7 mouse cellular contexts compared by ENCODE assay signal in the genomic region with DNA sequence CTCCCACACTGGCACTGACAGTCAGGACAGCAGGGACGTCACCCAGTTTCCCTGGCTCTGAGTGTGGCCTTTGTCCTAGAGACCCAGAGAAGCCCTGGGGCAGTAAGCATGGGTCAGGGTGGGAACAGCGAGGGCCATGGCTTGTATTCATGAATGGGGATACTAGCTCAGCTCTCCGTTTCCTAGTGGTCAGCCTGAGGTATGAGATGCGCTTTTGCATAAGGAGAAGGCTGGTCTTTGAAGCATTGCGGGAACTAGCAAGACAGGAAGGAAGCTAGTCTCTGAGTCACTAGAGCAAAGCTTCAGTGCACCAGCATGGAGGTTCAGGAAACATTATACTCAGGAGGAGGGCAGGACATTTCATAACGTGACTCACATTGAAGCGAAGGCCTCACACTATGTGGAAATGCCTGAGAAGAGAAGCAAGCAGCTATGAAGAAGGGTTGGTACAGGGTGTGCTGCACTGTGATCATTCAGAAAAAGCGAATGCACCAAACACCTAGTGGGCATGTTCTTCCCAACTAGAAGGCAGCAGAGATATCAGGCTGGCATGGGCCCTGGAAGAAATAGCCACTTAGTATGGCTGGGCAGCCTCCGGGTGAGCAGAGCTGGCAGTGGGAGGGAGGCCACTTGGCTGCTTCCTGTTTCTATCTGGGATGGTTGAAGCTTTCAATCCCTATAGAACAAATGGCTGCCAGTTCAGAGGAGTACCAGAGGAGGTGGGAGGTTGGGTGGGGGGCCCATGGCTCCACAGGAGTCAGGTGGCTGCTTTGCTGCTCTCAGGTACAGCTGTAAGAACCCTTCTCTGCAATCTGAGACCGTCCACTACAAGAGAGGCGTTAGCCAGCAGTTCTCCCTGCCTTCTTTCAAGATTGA. TPM values are rescaled to one million over a fixed set of nuclear protein-coding genes. Genes with fewer than 3 reads are reported as not detected.
DNase-seq lines count a peak whose midpoint lies in the region; ATAC-seq lines count a peak whose summit lies in the region.

No protein-coding gene starts in this region.

- H3K9me3 ChIP-seq in embryonic facial prominence, embryonic 10.5 days, result no peaks in the 10 kb centered on the region
- no peaks in the 10 kb centered on the region for H3K9me3 ChIP-seq in midbrain, embryonic 14.5 days (ENCODE audit: control insufficient read depth, low read length)

- H3K4me3 ChIP-seq in embryonic facial prominence, embryonic 10.5 days, result no peak overlapping the region
- H3K4me3 ChIP-seq in midbrain, embryonic 14.5 days (replicated peaks; ENCODE audit: low read depth, low read length), result no peak overlapping the region

- DNase-seq in spleen, adult 18-20 months, result peak; percentile 21 to 30
- DNase-seq in spleen, adult 12 weeks (ENCODE audit: low spot score), result no peak
- peak; percentile 18 for DNase-seq in embryonic facial prominence, embryonic 10.5 days (ENCODE audit: low spot score)
- DNase-seq in midbrain, embryonic 14.5 days, result no peak
- no peak for DNase-seq in gastrocnemius, adult 8-10 months (ENCODE audit: low spot score in 2 of 2)

- H3K4me2 ChIP-seq in midbrain, embryonic 14.5 days (ENCODE audit: low read length), result no peak overlapping the region

- no peaks in the 10 kb centered on the region for H3K27me3 ChIP-seq in embryonic facial prominence, embryonic 10.5 days (replicated peaks; ENCODE audit: low read depth, poor library complexity, severe bottlenecking)
- no peaks in the 10 kb centered on the region for H3K27me3 ChIP-seq in midbrain, embryonic 14.5 days (ENCODE audit: control insufficient read depth, insufficient read depth, low read length)

- peaks cover 7% of the 10 kb centered on the region; the same call in 1 of the 2 replicates for H3K4me1 ChIP-seq in embryonic facial prominence, embryonic 10.5 days
- no peaks in the 10 kb centered on the region for H3K4me1 ChIP-seq in midbrain, embryonic 14.5 days (ENCODE audit: control insufficient read depth, insufficient read depth, low read length)

- WGBS in embryonic facial prominence, embryonic 10.5 days, result 60% methylated on average over 11 of the region's 11 CpGs
- WGBS in midbrain, embryonic 14.5 days, result 79% methylated on average over 11 of the region's 11 CpGs

- peak overlapping the region; percentile 35; the same call in 1 of the 2 replicates for H3K27ac ChIP-seq in embryonic facial prominence, embryonic 10.5 days (replicated peaks)
- peak overlapping the region; percentile 1; the same call in 1 of the 2 replicates for H3K27ac ChIP-seq in midbrain, embryonic 14.5 days (replicated peaks; ENCODE audit: low read depth, low read length)

- peaks cover 80% of the 10 kb centered on the region for H3K36me3 ChIP-seq in embryonic facial prominence, embryonic 10.5 days (replicated peaks)
- H3K36me3 ChIP-seq in midbrain, embryonic 14.5 days (ENCODE audit: control insufficient read depth, insufficient read depth, low read length), result peaks cover 69% of the 10 kb centered on the region

- no peak overlapping the region for H3K9ac ChIP-seq in midbrain, embryonic 14.5 days (replicated peaks; ENCODE audit: low read length)

- peak; percentile 36 for ATAC-seq in inflammation-experienced regulatory T-cells, adult 6 months
- ATAC-seq in midbrain, embryonic 14.5 days (ENCODE audit: low FRiP score, low TSS enrichment), result no peak
- ATAC-seq in megakaryocyte-erythroid progenitor cell, adult 5-6 weeks (replicated peaks; ENCODE audit: low FRiP score, low TSS enrichment, poor library complexity, severe bottlenecking), result no peak

RNA-seq across cellular contexts. Expression of a gene that starts 25.4 kb away (rescaled TPM):
- polyA plus RNA-seq in embryonic facial prominence, embryonic 10.5 days (2016; fragmentation: Nextera tagmentation; extraction: Ambion mirVana), result 139 and 151 TPM in 2 replicates
- 10 to 100 TPM; 81.2 to 97.1 (median 91.3) TPM for polyA plus RNA-seq in inflammation-experienced regulatory T-cells, adult 6 months (2017; shearing (Covaris generic))
- 116 and 122 TPM in 2 replicates for polyA plus RNA-seq in midbrain, embryonic 14.5 days (2014; fragmentation: Nextera tagmentation; extraction: Ambion mirVana)
- 10 to 100 TPM; 10.0 to 12.9 (median 12.7) TPM for total RNA-seq in gastrocnemius, adult 8-10 months (2022)
- total RNA-seq in megakaryocyte-erythroid progenitor cell, adult 5-6 weeks (2014; fragmentation: Nextera tagmentation), result 46.3 and 49.3 TPM in 2 replicates
- 13.4 and 15.0 TPM in 2 replicates for total RNA-seq in megakaryocyte-erythroid progenitor cell, adult 5-6 weeks (2017)

RNA-seq across cellular contexts. Expression of a gene that starts 27.1 kb away (rescaled TPM):
- 64.9 and 72.0 TPM in 2 replicates for polyA plus RNA-seq in embryonic facial prominence, embryonic 10.5 days (2016; fragmentation: Nextera tagmentation; extraction: Ambion mirVana)
- polyA plus RNA-seq in inflammation-experienced regulatory T-cells, adult 6 months (2017; shearing (Covaris generic)), result 10 to 100 TPM; 18.0 to 42.4 (median 35.7) TPM
- polyA plus RNA-seq in midbrain, embryonic 14.5 days (2014; fragmentation: Nextera tagmentation; extraction: Ambion mirVana), result 117 and 123 TPM in 2 replicates
- 10 to 100 TPM; 52.1 to 66.7 (median 55.3) TPM for total RNA-seq in gastrocnemius, adult 8-10 months (2022)
- 16.0 and 21.8 TPM in 2 replicates for total RNA-seq in megakaryocyte-erythroid progenitor cell, adult 5-6 weeks (2014; fragmentation: Nextera tagmentation)
- 8.7 and 13.3 TPM in 2 replicates for total RNA-seq in megakaryocyte-erythroid progenitor cell, adult 5-6 weeks (2017)

RNA-seq across cellular contexts. Expression of a gene that starts 33.0 kb away (rescaled TPM):
- 44.0 and 46.2 TPM in 2 replicates for polyA plus RNA-seq in embryonic facial prominence, embryonic 10.5 days (2016; fragmentation: Nextera tagmentation; extraction: Ambion mirVana)
- 10 to 100 TPM; 19.4 to 25.2 (median 20.9) TPM for polyA plus RNA-seq in inflammation-experienced regulatory T-cells, adult 6 months (2017; shearing (Covaris generic))
- polyA plus RNA-seq in midbrain, embryonic 14.5 days (2014; fragmentation: Nextera tagmentation; extraction: Ambion mirVana), result 49.4 and 53.2 TPM in 2 replicates
- total RNA-seq in gastrocnemius, adult 8-10 months (2022), result 10 to 100 TPM; 28.6 to 40.8 (median 34.3) TPM
- total RNA-seq in megakaryocyte-erythroid progenitor cell, adult 5-6 weeks (2014; fragmentation: Nextera tagmentation), result 20.3 and 33.3 TPM in 2 replicates
- 15.2 and 16.5 TPM in 2 replicates for total RNA-seq in megakaryocyte-erythroid progenitor cell, adult 5-6 weeks (2017)

RNA-seq across cellular contexts. Expression of a gene that starts 50.9 kb away (rescaled TPM):
- 45.3 and 45.8 TPM in 2 replicates for polyA plus RNA-seq in embryonic facial prominence, embryonic 10.5 days (2016; fragmentation: Nextera tagmentation; extraction: Ambion mirVana)
- 10 to 100 TPM; 24.4 to 60.3 (median 46.9) TPM for polyA plus RNA-seq in inflammation-experienced regulatory T-cells, adult 6 months (2017; shearing (Covaris generic))
- polyA plus RNA-seq in midbrain, embryonic 14.5 days (2014; fragmentation: Nextera tagmentation; extraction: Ambion mirVana), result 69.8 and 70.6 TPM in 2 replicates
- total RNA-seq in gastrocnemius, adult 8-10 months (2022), result 10 to 100 TPM in 3 of 4 experiments, 1 to 10 TPM in 1; 8.1 to 14.2 (median 12.0) TPM
- 25.3 and 25.4 TPM in 2 replicates for total RNA-seq in megakaryocyte-erythroid progenitor cell, adult 5-6 weeks (2014; fragmentation: Nextera tagmentation)
- total RNA-seq in megakaryocyte-erythroid progenitor cell, adult 5-6 weeks (2017), result 9.5 and 11.6 TPM in 2 replicates

Comparison
In these comparisons a context has a peak if more than half of its experiments do, and no peak if none do; other contexts are left out.
1. DNase-seq: peak in spleen, adult 18-20 months (2 of 2) and embryonic facial prominence, embryonic 10.5 days (single experiment); none in spleen, adult 12 weeks (single experiment), midbrain, embryonic 14.5 days (single experiment) and gastrocnemius, adult 8-10 months (0 of 2).